Mouse (Mus musculus) bone marrow macrophage, adult 2 months (primary cell): ENCODE data around the gene Tbx2.

Source experiments
- CTCF ChIP-seq: IDR thresholded peaks from 2 replicates; pipeline ENCODE4 v1.5.1; 2012; ENCODE audit warnings: low read depth, mild to moderate bottlenecking, low read length, moderate library complexity
- POLR2A ChIP-seq: IDR thresholded peaks from 2 replicates; pipeline ENCODE4 v1.6.1; 2012; ENCODE audit warnings: mild to moderate bottlenecking, low read depth, low read length, borderline replicate concordance

DNA sequence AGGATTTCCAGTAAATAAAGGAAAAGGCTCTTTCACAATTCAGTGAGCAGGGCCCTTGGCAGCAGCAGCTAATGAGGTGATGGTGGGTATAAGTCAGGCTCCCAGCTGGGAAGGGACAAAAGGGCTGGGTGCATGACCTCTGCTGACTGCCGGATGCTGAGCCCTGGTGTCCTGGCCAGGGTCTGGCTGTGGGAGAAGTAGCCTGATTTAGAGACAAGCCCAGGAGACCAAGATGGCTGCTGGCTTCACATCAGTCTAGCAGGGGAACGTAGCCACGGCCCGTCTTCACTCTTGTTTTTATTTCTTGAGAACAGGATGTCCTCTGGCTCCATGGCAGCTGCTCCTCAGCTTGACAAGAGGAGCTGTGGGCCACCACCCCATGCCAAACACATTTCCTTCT, 14.2 kb downstream of the Tbx2 start:
- TF ChIP-seq POLR2A (no peak), CTCF (no peak)
